Mouse (Mus musculus) embryonic facial prominence, embryonic 14.5 days (tissue): Measurements from ENCODE around the gene Tcstv3. TPM values are rescaled to one million over a fixed set of nuclear protein-coding genes. Genes with fewer than 3 reads are reported as not detected.
"Not testable (repeated sequence)": the region's sequence is repeated elsewhere in the genome, so short reads cannot be mapped to it uniquely, and the experiment has no call there.

Experiments used
- ATAC-seq: fragments of 200-750 bp; cut with Nextera tagmentation; 2 replicates; pipeline ENCODE4 v1.8.0; 2017; ENCODE audit warnings: low read depth, moderate number of reproducible peaks, moderate TSS enrichment
- DNase-seq: peaks from one replicate; pipeline ENCODE4 v3.0.0-alpha.2; 2015; ENCODE audit warnings: low spot score
- H3K27ac ChIP-seq: fragments of 300-500 bp; sonication (generic); replicated peaks from 2 replicates; pipeline ENCODE4 v1.5.1; 2014; ENCODE audit warnings: low read depth, mild to moderate bottlenecking, low read length, moderate library complexity
- H3K27me3 ChIP-seq: fragments of 300-500 bp; sonication (generic); replicated peaks from 2 replicates; pipeline ENCODE4 v1.6.1; 2014; ENCODE audit warnings: low read length; ENCODE audit not compliant: control insufficient read depth, insufficient read depth
- H3K36me3 ChIP-seq: fragments of 300-500 bp; sonication (generic); 2 replicates; pipeline ENCODE4 v1.6.1; 2014; ENCODE audit warnings: low read length, mixed read lengths; ENCODE audit not compliant: control insufficient read depth, insufficient read depth
- H3K4me1 ChIP-seq: fragments of 300-500 bp; sonication (generic); 2 replicates; pipeline ENCODE4 v1.6.1; 2014; ENCODE audit warnings: antibody characterized with exemption, low read length; ENCODE audit not compliant: control insufficient read depth, insufficient read depth
- H3K4me2 ChIP-seq: fragments of 300-500 bp; sonication (generic); 2 replicates; pipeline ENCODE4 v1.6.1; 2014; ENCODE audit warnings: low read depth, mild to moderate bottlenecking, low read length, moderate library complexity, mixed read lengths
- H3K4me3 ChIP-seq: fragments of 300-500 bp; sonication (generic); 2 replicates; pipeline ENCODE4 v1.5.1; 2014; ENCODE audit warnings: low read depth, mild to moderate bottlenecking, low read length
- H3K9ac ChIP-seq: fragments of 300-500 bp; sonication (generic); 2 replicates; pipeline ENCODE4 v1.6.1; 2014; ENCODE audit warnings: low read depth, mild to moderate bottlenecking, low read length, moderate library complexity, mixed read lengths
- H3K9me3 ChIP-seq: fragments of 300-500 bp; sonication (generic); 2 replicates; pipeline ENCODE4 v1.6.1; 2016; ENCODE audit warnings: low read length; ENCODE audit not compliant: control insufficient read depth
- WGBS: fragments of 180-500 bp; shearing (Covaris S2); extraction: QIAGEN DNeasy Blood & Tissue Kit; methylation state at CpG from one replicate; pipeline ENCODE4 v1.1.7; 2014; 5-methylcytosine and 5-hydroxymethylcytosine counted together
- polyA plus RNA-seq: library from polyadenylated mRNA; unstranded; fragments of >200 nt; fragmentation: Nextera tagmentation; extraction: Ambion mirVana; gene quantifications from 2 replicates; pipeline ENCODE4 v1.2.1, GENCODE M21; 2014

Gene Tcstv3
- polyA plus RNA-seq, result not detected in 2 replicates

- not testable (repeated sequence) for DNase-seq, H3K4me1 ChIP-seq
- 71% methylated on average over 3 of the region's 3 CpGs for WGBS
These were observed at the start of gene Tcstv3 for GRCm38 (mm10) chr13:120316578-120316977. Gene Tcstv3 (plus strand): TSS chr13:120316878.

GRCm38 (mm10) chr13:120277837-120278236, 38.8 kb upstream of the Tcstv3 start:
- ATAC-seq, H3K9ac ChIP-seq, H3K4me3 ChIP-seq, H3K9me3 ChIP-seq, DNase-seq, H3K4me1 ChIP-seq, H3K36me3 ChIP-seq, H3K4me2 ChIP-seq, H3K27ac ChIP-seq, H3K27me3 ChIP-seq: not testable (repeated sequence)
- 35% methylated on average over 2 of the region's 2 CpGs for WGBS

More at GRCm38 (mm10) chr13:120316578-120316977, at the start of gene Tcstv3:
- H3K9ac ChIP-seq, H3K36me3 ChIP-seq, H3K9me3 ChIP-seq, H3K27me3 ChIP-seq, H3K4me3 ChIP-seq, H3K27ac ChIP-seq, ATAC-seq, H3K4me2 ChIP-seq: not testable (repeated sequence)

GRCm38 (mm10) chr13:120278784-120279183, 37.9 kb upstream of the Tcstv3 start:
- H3K9ac ChIP-seq, result no peak overlapping the region
- no peak overlapping the region for H3K4me2 ChIP-seq
- no peak for DNase-seq

GRCm38 (mm10) chr13:120299324-120299894, 17.3 kb upstream of the Tcstv3 start:
- no peak for ATAC-seq
- Histone ChIP-seq H3K4me3 (no peak overlapping the region), H3K9me3 (no peaks in the 10 kb centered on the region)

More at GRCm38 (mm10) chr13:120278784-120279183, 37.9 kb upstream of the Tcstv3 start:
- no peaks in the 10 kb centered on the region for H3K9me3 ChIP-seq
- no peaks in the 10 kb centered on the region for H3K36me3 ChIP-seq
- no peak overlapping the region for H3K4me3 ChIP-seq
- H3K27me3 ChIP-seq, result no peaks in the 10 kb centered on the region
- no peak for ATAC-seq
- H3K4me1 ChIP-seq, result no peaks in the 10 kb centered on the region
- WGBS, result 87% methylated on average over 9 of the region's 9 CpGs
- no peak overlapping the region for H3K27ac ChIP-seq

GRCm38 (mm10) chr13:120299991-120300442, 16.7 kb upstream of the Tcstv3 start, which contains the start of gene BC147527:
Gene BC147527 (plus strand): TSS chr13:120300392.
- Histone ChIP-seq H3K4me1 (no peaks in the 10 kb centered on the region), H3K4me2 (no peak within 1 kb of the TSS), H3K9me3 (no peaks in the 10 kb centered on the region), H3K27ac (no peak within 1 kb of the TSS), H3K9ac (no peak within 1 kb of the TSS), H3K36me3 (no peaks in the 10 kb centered on the region), H3K4me3 (no peak within 1 kb of the TSS), H3K27me3 (no peaks in the 10 kb centered on the region)
- WGBS, result 27% methylated on average over 2 of the region's 2 CpGs
- DNase-seq, result peak; percentile 22
- no peak for ATAC-seq

More at GRCm38 (mm10) chr13:120299324-120299894, 17.3 kb upstream of the Tcstv3 start:
- Histone ChIP-seq H3K9ac (no peak overlapping the region), H3K27ac (no peak overlapping the region), H3K4me2 (no peak overlapping the region), H3K4me1 (no peaks in the 10 kb centered on the region), H3K27me3 (no peaks in the 10 kb centered on the region), H3K36me3 (no peaks in the 10 kb centered on the region)
- DNase-seq, result no peak
- 48% methylated on average over 1 of the region's 1 CpGs for WGBS

- H3K4me2 ChIP-seq, result no peak overlapping the region
- no peaks in the 10 kb centered on the region for H3K9me3 ChIP-seq
- H3K4me3 ChIP-seq, result no peak overlapping the region
- no peaks in the 10 kb centered on the region for H3K4me1 ChIP-seq
- no peak overlapping the region for H3K9ac ChIP-seq
- no peaks in the 10 kb centered on the region for H3K36me3 ChIP-seq
- 77% methylated on average over 4 of the region's 4 CpGs for WGBS
- H3K27ac ChIP-seq, result no peak overlapping the region
- no peaks in the 10 kb centered on the region for H3K27me3 ChIP-seq
- DNase-seq, result no peak
- no peak for ATAC-seq
These were observed 15.8 kb upstream of the Tcstv3 start for GRCm38 (mm10) chr13:120300853-120301252.

- ATAC-seq, result no peak
- Histone ChIP-seq H3K36me3 (no peaks in the 10 kb centered on the region), H3K4me2 (no peak overlapping the region), H3K27me3 (no peaks in the 10 kb centered on the region), H3K4me1 (no peaks in the 10 kb centered on the region), H3K9ac (no peak overlapping the region), H3K4me3 (no peak overlapping the region), H3K27ac (no peak overlapping the region), H3K9me3 (no peaks in the 10 kb centered on the region)
- WGBS, result 74% methylated on average over 4 of the region's 4 CpGs
- no peak for DNase-seq
These were observed 5.9 kb upstream of the Tcstv3 start for GRCm38 (mm10) chr13:120310749-120311148.

GRCm38 (mm10) chr13:120313584-120313983, 3.1 kb upstream of the Tcstv3 start:
- Histone ChIP-seq H3K4me1 (no peaks in the 10 kb centered on the region), H3K27me3 (no peaks in the 10 kb centered on the region), H3K4me2 (peak overlapping the region; percentile 15; the same call in 1 of the 2 replicates), H3K4me3 (no peak overlapping the region), H3K9ac (no peak overlapping the region), H3K36me3 (no peaks in the 10 kb centered on the region), H3K9me3 (no peaks in the 10 kb centered on the region), H3K27ac (no peak overlapping the region)
- no peak for ATAC-seq
- peak; percentile 5 for DNase-seq
- 41% methylated on average over 14 of the region's 14 CpGs for WGBS

- H3K36me3 ChIP-seq, result no peaks in the 10 kb centered on the region
- no peak overlapping the region for H3K4me2 ChIP-seq
- no peaks in the 10 kb centered on the region for H3K9me3 ChIP-seq
- no peak overlapping the region for H3K27ac ChIP-seq
- no peak overlapping the region for H3K4me3 ChIP-seq
- H3K4me1 ChIP-seq, result no peaks in the 10 kb centered on the region
- no peak overlapping the region for H3K9ac ChIP-seq
- no peak for DNase-seq
- no peaks in the 10 kb centered on the region for H3K27me3 ChIP-seq
- WGBS, result 66% methylated on average over 3 of the region's 3 CpGs
- ATAC-seq, result no peak
These were observed 3.5 kb downstream of the Tcstv3 start for GRCm38 (mm10) chr13:120320183-120320582.
